Mouse (Mus musculus): Measurements from ENCODE around the gene Myo15b.
A peak's percentile ranks its signal among the peaks of the same experiment; 100 is the strongest.

Myo15b gene

GRCm38 (mm10) chr11:115903384-115904230, 45.4 kb downstream of the Myo15b start:
- DNase-seq (ENCODE audit: low spot score), result peak; percentile 64

DNA sequence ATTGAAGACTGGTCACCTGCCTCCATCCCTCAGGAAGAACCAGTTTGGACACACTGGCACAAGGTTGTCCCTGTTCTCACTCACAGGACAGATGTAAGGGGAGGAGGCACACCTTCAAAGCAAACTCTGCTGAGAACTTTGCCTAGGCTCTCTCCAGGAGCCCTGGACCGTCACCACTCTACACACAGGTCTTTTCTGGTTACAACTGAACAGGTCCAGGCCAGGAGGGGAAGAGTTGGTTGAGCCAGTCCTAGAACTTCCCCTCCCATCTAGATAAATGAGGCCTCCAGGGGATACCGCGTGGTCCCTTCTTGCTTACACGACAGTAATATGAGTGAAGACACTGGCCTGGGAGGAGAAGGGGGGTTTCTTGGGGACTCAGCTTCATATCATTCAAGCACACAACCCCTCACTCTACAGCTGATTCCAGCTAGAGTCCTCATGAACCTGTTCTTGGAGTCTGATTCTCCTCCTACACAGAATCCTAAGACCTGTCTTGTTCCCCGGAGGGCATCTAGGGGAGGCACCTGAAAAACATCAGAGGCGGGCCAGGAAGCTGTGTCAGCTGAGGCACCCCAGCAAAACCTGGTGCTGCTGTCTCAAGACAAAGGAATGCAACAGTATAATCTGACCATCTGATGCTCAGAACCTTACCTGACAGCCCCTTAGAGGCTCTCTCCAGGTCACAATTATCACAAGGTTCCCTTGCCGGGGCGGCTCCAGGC, 46.2 kb downstream of the Myo15b start:
- no peak for DNase-seq (ENCODE audit: low spot score)

GRCm38 (mm10) chr11:115904956-115905790, 47.0 kb downstream of the Myo15b start:
- DNase-seq (ENCODE audit: low spot score), result no peak

- DNase-seq (ENCODE audit: low spot score), result no peak
Measured at GRCm38 (mm10) chr11:115906116-115906515, 47.9 kb downstream of the Myo15b start.

- DNase-seq (ENCODE audit: low spot score), result no peak
Measured at GRCm38 (mm10) chr11:115906521-115906920, 48.3 kb downstream of the Myo15b start.

DNA sequence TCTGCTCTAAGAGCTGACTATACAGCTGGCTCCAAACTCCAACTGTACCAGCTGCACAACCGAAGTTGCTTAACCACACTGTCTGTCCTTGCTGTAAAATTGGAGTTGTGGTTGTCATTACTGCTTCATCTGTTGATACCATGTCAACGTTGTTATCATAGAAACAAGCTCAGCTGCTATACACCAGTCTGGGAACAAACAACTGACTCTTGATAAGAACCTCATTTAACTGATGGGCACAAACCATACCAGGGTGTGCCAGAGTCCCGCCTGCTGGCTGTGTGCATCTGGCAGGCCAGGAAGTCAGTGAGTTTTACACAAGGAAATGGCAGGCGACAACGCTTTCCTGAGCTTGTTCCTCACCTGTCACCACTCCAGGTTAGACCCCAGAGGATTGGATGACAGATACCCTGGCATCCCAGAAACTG, 52.9 kb downstream of the Myo15b start:
- DNase-seq (ENCODE audit: low spot score), result no peak

GRCm38 (mm10) chr11:115911632-115912376, 53.6 kb downstream of the Myo15b start, which contains the start of gene Smim6:
Gene Smim6, plus strand, starts transcription at chr11:115912017.
- no peak for DNase-seq (ENCODE audit: low spot score)

- no peak for DNase-seq (ENCODE audit: low spot score)
Measured at GRCm38 (mm10) chr11:115916579-115916978, 58.4 kb downstream of the Myo15b start.

- no peak for DNase-seq (ENCODE audit: low spot score)
Measured at GRCm38 (mm10) chr11:115918637-115919036, 60.4 kb downstream of the Myo15b start.

DNA sequence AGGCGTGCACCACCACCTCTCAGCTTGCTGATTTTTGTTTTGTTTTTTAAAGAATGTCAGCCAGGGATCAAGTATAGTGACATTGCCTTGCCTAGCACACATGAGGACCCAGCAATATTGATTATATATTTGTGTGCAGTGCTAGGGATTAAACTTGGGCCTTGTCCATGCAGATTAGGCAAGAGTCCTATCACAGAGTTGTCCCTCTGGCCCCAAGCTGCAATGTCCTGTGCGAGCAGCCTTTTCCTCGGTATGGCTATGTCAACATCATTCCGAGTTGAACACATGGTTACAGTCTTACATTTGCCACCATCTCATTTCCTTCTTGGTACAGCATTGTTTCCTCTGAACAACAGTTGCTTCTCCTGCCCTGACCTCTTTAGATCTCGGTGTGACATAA, 60.9 kb downstream of the Myo15b start:
- no peak for DNase-seq (ENCODE audit: low spot score)

GRCm38 (mm10) chr11:115920110-115920818, 62.1 kb downstream of the Myo15b start:
- DNase-seq (ENCODE audit: low spot score), result no peak

GRCm38 (mm10) chr11:115921986-115922385, 63.8 kb downstream of the Myo15b start:
- no peak for DNase-seq (ENCODE audit: low spot score)

- DNase-seq (ENCODE audit: low spot score), result no peak
Measured at GRCm38 (mm10) chr11:115929031-115929430, 70.8 kb downstream of the Myo15b start.

DNA sequence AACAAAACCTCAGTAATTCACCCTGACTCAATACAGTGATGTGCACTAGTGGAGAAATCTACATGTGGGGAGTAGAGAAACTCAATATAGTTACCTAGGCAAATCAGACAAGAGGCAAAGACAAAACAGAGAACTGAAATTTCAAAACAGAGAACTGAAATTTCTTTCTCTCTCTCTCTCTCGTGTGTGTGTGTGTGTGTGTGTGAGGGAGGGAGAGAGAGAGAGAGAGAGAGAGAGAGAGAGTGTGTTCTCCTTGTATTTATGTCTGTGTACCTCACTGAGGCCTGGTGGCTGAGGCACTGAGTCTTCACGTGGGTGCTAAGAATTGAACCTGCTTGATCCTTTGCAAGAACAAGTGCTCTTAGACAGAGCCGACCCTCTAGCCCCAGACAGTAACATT, 71.6 kb downstream of the Myo15b start:
- no peak for DNase-seq (ENCODE audit: low spot score)

- DNase-seq (ENCODE audit: low spot score), result no peak
Measured at GRCm38 (mm10) chr11:115931235-115931634, 73.0 kb downstream of the Myo15b start.

- DNase-seq (ENCODE audit: low spot score), result peak; percentile 94
Measured at GRCm38 (mm10) chr11:115933108-115933746, 75.0 kb downstream of the Myo15b start, which contains the start of the genes Sap30bp and Recql5. Gene Sap30bp, plus strand, starts transcription at chr11:115933282. Gene Recql5, minus strand, starts transcription at chr11:115933477.

DNA sequence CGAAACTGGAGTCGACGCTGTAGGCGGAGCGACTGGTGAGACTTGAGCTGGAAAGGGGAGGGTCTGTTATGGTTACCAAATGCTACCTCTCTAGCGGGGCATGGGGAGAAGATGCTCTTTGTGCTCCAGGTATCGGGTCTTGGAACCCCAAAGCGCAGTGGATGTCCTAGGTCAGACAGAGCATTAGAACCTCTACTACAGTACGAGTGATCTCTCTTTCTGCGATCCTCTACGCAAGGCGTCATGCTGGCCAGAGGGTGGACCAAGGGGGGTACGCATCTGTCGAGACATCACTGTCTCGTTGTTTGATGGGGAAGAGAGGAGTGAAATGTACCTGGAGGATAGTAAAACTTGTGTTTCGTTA, 75.5 kb downstream of the Myo15b start:
- no peak for DNase-seq (ENCODE audit: low spot score)

DNA sequence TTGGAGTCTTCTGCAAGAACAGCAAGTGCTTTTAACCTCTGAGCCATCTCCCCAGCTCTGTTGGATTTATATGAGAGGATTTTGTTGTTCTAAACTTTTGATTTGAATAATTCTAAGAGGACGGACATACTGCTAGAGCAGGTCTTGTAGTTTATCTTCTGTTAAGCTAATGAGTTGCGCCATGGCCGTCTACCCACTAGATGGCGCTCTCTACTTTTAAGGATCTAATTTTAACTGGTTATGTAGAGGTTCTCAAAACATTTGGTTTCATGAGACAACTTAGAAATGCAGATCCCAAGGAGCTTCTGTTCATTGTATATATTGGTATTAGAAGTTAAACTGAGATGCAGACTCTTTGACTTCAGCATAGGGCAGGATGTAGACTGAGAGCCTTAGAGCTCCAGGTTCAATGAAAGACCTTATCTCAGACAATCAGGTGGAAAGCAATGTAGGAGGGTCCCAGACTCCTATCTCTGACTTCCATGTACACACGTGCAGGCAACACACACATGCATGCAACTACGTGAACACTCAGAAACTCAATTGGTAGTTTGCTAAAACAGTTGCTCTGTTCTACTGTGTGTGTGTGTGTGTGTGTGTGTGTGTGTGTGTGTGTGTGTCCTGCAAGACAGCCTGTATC, 81.6 kb downstream of the Myo15b start:
- no peak for DNase-seq (ENCODE audit: low spot score)

DNA sequence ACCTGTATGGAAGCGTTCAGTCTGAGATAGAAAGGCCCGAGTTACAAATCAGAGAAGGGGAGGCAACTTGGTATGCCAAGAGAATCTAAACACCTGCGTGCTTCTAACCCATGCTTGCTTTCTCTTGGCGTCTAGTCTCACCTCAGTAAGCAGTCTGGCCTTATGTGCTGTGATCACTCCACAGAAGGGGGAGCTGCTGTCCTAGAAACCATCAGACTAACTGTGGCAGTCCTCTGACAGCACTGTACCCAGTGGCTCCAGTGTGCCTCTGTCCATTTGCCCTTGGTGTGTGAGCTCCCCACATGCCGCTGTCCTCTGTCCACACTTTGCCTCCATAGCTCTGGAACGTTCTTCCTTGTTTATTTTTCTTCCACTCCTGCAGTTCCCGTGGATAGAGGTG, 83.8 kb downstream of the Myo15b start:
- no peak for DNase-seq (ENCODE audit: low spot score)

All from ovary, adult 18-20 months (tissue).